Mouse (Mus musculus) kidney, adult 2 months (tissue): Measurements from ENCODE around the gene Gm28230.

Experiments
- CTCF ChIP-seq: fragments of 200-500 bp; conservative IDR thresholded peaks from 2 replicates; pipeline ENCODE4 v1.5.1; 2011; ENCODE audit warnings: low read depth, mild to moderate bottlenecking, control low read depth, low read length, moderate library complexity, mixed read lengths; ENCODE audit not compliant: insufficient read depth, insufficient read length
- POLR2A ChIP-seq: fragments of 200-500 bp; IDR thresholded peaks from one replicate; pipeline ENCODE4 v1.6.1; 2011; ENCODE audit warnings: low read depth, low read length, control low read depth

DNA sequence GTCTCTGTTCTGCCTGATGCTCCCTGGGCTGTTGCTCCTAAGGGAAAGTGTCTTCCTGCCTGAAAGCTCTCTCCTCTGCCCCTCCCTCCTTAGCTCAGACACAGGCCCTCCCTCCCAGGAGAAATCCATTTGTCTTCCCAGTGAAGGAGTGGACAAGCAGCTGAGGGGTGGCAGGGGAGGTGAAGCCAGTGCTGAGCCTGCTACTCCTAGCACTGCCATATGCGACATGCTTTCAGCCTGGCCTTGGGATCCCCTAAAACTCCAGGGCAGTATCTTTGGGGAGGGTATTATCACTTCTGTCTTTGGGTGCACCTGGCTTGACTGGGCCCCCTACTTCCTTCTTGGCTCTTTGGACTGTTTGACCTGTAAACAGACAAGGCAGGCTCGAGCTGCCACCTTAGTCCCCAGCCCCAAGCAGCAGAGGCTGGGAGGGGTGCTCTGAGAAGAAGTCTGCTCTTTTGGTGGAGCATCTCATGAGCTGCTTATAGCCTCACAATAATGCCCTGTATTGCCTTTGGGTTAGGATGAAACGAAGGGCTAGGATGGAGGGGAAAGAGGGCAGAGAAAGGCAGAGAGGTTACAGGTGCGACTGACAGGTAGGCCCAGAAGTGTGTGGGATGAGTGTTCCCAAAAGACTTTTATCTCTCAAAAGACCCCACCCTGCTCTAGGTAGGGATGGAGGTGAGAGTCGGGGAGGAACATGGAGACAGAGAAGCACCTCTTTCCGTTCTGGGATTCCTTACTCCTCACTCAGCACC, 19.2 kb downstream of the Gm28230 start:
- TF ChIP-seq CTCF (no peak), POLR2A (no peak)
